Mouse (Mus musculus): ENCODE data around the gene Spink8.

Gene Spink8

DNA sequence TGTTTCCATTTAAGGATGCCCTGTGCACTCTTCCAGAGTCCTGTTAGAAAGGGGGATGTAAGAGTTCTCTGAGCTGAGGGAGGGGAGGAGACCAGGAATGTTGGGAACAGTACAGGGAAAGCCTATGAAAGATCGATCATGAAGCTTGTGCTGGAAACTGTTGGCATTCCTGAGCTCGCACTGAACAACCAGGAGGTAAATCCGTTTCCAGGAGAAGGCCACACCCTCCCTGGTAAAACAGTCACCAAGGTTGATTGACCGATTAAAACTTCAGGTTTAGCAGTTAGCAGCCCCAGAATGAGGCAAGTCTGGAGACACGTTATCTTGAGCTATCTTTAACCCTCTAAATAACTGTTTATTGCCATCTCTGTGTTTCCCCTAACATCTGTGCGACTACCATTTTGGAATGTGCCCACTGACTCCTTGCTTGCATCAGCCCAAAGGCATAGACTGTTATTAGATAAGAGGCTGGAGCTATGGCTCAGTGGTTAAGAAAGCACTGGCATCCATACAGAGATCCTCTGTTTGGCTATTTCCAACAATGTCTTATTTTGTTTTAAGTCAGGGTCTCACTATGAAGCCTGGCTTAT, 59.0 kb downstream of the Spink8 start:
- no peak for DNase-seq (ENCODE audit: low spot score)

DNA sequence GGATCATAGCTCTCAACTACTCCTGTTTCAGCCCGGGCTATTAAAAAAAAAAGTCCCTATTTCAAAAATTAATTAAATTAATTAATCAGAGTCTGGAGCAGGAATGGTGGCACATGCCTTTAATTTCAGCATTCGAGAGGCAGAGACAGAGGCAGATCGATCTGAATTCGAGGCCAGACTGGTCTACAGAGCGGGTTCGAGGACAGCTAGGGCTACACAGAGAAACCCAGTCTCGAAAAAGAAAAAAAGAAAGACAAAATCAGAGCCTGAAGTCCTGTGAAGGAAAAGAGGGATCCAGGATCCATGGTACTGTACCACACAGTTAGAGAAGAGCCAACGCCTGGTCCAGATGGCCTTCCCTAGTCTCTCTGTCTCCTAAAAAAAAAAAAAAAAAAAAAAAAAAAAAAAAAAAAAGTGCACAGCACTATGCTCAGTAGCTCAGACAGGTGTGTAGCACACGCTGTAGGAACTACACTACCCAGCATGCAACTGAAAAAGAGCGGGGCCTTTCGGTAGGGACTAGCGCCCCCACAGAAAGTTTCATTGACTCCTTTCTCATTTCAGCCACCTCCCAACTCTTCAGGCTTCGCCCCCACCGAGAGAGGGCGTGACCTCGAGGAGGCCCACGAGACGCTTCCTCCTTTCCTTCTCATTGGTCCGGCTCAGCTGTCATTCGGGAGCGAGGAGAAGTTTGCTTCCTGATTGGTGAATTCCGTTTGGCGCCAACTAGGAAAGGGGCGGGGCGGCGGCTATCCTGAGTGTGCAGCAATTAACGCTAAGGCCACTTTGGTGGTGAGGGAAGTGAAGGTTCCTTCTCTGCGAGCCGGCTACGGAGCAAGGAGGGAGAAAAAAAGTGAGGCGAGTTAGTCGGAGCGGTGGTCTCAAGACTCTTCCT, 63.0 kb downstream of the Spink8 start, which contains the start of gene Cdc25a:
TSS of gene Cdc25a (plus strand) at position 783 of the 895 bp plus-strand sequence.
- DNase-seq (ENCODE audit: low spot score), result peak; percentile 98

DNA sequence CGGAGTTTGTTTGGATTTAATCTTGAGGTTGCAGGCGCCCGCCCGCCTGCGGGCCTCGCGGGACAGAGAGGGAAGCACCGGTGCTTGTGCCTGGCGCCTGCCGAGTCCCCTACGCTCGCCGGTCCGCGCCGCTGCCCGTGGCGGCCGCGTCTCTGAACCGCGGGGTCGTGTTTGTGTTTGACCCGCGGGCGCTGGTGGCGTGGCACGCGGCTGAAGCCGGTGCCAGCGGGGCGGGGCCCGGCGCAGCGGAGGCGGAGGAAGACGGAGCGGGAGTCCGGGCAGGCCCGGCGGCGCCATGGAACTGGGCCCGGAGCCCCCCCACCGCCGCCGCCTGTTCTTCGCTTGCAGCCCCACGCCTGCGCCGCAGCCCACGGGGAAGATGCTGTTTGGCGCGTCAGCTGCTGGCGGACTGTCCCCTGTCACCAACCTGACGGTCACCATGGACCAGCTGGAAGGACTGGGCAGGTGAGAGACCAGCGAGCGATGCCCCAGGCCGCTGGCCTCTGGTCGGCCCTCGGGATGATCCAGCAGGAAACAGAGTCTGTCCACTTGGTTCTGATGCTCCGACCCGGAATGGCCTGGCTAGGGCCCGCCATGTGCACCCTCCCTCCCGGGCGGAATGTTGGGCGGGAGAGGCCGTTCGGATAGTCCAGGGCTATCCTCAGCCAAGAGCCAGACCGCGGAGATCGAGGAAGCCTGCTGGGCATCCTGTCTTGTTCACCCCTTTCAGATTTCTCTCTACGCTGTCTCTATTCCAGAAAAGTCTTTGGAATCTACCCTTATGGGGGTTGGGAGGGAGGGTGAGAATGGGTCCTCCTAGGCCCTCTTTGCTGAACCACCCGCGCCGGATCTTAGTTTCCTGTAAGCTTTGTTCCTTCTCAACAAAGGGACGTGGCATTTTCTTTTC, 63.9 kb downstream of the Spink8 start:
- DNase-seq (ENCODE audit: low spot score), result peak; percentile 51
